Mouse (Mus musculus): ENCODE data around the gene Epha1. TPM values are rescaled to one million over a fixed set of nuclear protein-coding genes. Genes with fewer than 3 reads are reported as not detected.

Epha1 gene
- total RNA-seq, 2 experiments from 2014 or later, result 0.18 to 0.30 TPM

DNA sequence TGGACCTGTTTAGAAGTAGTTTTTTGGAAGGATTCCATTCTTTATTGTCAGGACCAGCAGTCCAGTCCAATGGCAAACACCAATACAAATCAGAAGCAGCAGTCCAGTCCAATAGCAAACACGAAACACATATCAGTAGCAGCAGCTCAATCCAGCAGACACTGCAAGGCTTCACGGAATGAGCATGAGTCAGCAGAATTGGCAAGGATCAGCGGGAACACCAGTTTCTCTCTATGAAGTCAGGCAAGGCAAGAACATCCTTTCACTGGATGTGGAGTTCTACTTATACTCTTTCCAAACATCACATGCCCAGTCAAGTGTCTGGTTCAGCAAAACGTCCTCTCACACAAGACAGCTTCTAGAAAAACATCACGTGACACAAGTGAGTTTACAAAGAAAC lies 33.1 kb downstream of the Epha1 start:
- intact Hi-C loops (cut with DNase I), result no loop called here
- peak in 1 of 2 experiments; percentile 13 for DNase-seq (ENCODE audit: low spot score in 2 of 2)

DNA sequence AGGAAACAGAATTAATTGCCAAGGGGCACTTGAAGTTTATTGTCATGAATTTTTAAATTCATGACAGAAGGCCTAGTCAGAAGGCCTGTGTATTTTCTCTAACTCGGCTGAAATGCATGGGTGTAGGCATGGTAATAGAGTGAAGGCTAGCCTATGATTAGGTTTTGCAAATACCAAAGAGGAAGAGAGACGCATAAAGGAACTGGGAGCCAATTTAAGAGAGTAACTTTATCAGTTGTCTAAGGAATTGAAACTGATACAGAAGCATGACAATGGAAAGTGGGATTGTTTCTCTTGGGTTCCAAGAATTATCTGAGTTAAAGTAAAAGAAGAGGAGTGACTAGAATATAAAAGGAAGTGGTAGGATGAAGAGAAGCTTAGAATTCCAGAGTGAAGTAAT lies 33.9 kb downstream of the Epha1 start:
- intact Hi-C loops (cut with DNase I), result no loop called here
- no peak for DNase-seq (ENCODE audit: low spot score in 2 of 2)

DNA sequence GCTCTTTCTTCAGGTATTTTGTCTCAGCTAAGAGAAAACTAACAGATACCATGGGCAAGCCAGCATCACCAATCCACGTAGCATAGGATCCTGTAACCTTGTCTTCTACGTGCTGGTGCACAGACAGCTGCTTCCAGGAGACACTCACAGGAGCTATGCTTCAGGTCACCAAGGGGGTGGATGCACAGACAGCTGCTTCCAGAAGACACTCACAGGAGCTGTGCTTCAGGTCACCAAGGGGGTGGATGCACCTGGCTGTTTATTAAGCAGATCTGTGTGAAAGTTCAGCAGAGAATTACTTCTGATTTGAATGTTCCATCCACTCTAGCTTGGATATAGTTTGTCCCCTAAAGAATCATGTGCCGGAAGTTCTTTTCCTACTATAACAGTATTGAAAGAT lies 42.1 kb downstream of the Epha1 start:
- no peak for DNase-seq (ENCODE audit: low spot score in 2 of 2)
- intact Hi-C loops (cut with DNase I), result no loop called here

DNA sequence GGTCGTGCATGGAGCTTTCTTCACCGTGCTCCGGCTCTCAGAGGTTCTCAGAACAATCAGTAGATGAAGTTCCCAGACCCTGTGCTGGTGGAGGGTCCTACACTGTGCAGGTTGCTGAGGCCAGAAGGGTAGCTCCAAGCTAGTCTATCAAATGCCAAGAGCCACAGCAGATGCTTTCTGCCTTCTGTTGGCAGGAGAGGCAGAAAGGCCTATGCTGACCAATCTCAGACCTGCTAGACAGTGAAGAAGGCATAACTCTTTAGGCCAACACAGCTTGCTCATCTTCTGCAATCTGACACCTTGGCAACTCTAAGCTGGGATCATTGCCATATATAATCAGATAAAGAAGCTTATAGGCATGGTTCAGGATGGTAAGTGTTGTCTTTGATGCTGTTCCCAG lies 42.9 kb downstream of the Epha1 start:
- intact Hi-C loops (cut with DNase I), result no loop called here
- no peak for DNase-seq (ENCODE audit: low spot score in 2 of 2)

DNA sequence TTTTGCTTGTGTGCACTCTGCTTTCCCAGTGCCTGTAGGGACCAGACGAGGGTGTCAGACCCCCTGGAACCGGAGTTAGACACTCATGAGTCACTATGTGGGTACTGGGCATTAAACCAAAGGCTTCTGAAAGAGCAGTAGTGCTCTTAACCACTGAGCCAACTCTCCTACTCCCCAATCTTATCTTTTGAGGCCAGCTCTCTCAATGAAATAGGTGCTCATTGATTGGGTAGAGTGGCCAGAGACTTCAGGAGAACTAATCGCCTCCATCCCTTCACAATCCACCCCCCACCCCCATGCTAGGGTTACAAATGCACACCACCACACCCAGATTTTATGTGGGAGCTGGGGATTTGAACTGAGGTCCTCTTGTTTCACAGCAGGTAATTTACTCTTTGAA lies 44.3 kb downstream of the Epha1 start:
- intact Hi-C loops (cut with DNase I), result loop anchor here (5.0 kb wide), 1 partner anchor 106 kb away; no protein-coding TSS in a partner anchor

DNA sequence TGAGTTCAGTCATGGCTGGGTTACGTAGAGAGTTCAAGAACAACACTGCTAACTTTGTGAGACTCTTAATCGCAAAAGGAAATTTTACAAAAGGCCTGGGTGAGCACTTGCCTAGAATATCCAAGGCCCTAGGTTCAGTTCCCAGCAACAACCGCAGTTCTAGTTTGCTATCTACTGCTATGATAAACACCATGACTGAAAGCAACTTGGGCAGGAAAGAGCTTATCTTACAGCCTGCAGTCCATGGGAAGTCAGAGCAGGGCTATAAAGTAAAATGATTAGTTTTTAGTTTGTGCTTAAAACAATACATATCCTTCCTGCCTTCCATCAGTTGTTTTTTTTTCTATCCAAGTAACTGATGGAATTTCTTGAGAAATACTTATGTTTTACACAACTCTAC lies 46.6 kb downstream of the Epha1 start:
- DNase-seq (ENCODE audit: low spot score in 2 of 2), result no peak
- intact Hi-C loops (cut with DNase I), result loop anchor here (5.0 kb wide), 1 partner anchor 104 kb away; no protein-coding TSS in a partner anchor

More for the DNA sequence above, 44.3 kb downstream of the Epha1 start:
- no peak for DNase-seq (ENCODE audit: low spot score in 2 of 2)

DNA sequence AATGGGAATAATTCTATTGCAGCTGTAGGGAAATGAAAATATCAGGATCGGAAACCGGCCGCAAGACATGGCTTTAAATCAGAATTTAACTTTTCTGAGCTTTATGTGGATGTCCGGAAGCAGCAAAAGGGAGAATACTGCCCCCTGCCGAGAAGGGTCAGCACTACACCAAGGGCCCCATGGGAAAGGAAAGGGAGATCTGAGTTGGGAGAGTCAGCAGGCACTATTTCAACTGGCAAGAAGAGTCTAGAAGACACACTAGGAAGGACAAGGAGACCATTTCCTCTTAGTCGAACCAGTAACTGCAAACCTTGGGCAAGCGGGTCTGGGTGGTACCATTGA lies 47.8 kb downstream of the Epha1 start:
- peak; percentile 83 to 88 for DNase-seq (ENCODE audit: low spot score in 2 of 2)
- intact Hi-C loops (cut with DNase I), result loop anchor here (2.0 to 5.0 kb wide), 2 partner anchors 24 to 103 kb away; partner anchors contain the start of gene Zyx

DNA sequence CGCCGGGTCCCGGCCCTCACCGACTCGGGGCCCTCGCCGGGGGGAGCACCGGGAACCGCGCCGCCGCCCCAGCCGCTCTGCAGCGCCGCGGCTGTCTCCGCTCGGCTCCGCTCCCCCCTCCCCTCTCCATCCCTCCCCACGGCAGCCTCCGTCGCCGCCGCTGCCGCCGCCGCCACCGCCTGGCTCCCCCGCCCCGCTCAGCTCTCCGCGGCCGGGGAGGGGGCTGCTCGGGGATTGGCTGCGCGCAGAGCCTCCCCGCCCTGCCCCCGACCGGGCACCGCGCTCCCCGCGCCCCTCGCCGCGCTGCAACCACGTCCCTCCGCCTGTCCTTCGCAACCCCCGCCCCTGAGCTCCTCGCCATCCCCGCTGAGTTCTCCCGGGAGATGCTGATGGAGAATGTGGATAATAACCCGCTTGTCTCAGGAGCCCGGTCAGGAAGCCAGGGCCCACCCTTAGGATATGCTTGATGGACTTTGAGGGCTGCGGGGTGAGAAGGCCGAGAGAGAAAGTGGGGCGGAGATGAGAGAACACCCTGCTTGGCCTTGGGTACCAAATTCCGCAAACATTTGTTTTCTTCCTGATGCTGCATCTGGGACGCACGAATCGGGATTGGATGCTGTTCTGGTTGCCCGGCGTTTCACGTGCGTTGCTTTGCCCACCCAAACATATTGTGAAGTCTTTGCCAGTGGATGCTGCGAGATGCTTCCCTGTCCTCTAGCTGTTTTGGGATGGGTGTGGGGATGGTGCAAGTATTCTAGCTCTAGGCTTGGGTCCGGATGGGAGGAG lies 48.4 kb downstream of the Epha1 start, which contains the start of gene Fam131b:
Fam131b (minus strand) TSS at position 162 of the 786 bp plus-strand sequence.
- DNase-seq (ENCODE audit: low spot score in 2 of 2), result peak; percentile 71 to 83
- intact Hi-C loops (cut with DNase I), result loop anchor here (2.0 to 5.0 kb wide), 3 partner anchors 24 to 263 kb away; partner anchors contain the start of gene Zyx

DNA sequence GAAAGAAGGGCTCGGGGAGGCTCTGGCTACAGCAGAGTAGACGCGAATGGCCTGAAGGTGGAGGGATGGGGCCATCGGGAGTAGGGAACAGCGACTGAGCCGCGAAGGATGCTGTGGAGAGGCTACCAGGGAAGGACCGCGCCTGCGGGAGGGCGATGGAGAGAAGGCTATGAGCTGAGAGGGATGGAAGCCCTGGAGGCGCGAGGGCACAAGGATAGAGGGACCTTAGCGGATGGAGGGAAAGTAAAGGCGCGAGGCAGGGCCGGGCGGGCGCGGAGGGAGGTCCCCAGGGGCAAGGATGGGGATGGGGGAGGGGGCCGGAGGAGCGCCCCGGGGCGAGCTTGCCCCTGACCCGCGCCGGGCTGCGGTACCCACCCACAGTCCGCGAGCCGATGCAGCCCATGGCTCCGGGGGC lies 49.0 kb downstream of the Epha1 start:
- DNase-seq (ENCODE audit: low spot score in 2 of 2), result peak in 1 of 2 experiments; percentile 51
- intact Hi-C loops (cut with DNase I), result loop anchor here (2.0 to 5.0 kb wide), 2 partner anchors 25 to 263 kb away; partner anchors contain the start of gene Zyx

DNA sequence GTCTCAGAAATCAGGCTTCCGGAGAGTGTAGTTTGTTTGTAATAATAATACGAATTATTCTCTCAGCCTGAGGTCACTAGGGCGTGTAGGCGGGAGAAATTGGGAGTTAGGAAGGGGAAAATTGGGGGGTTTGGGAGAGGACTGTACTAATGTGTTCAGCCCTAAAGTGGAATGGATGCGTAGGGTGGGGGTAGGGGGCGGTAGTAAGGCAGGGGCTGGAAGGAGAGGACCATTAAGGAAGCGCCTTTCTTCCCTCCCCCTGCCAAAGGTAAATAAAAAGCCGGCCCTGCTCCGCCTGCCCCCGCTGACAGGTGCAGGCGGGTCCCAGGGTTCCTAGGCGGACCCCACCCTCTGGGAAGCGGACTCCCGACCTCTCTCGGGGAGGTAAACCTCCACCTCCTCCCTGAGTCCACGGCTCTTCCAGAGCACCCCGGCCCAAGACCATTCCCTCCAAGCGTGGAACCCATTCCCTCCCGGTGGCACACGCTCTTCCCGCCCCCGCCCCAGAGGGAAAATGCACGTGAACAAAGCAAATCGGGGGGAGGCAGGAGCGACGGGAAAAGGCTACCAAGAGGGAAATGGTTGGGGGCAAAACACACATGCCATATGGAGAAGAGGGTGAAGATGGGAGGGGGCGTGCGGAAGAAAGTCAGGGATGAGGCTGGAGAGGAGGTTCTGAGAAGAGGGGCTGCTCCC lies 49.5 kb downstream of the Epha1 start:
- intact Hi-C loops (cut with DNase I), result loop anchor here (2.0 to 5.0 kb wide), 3 partner anchors 25 to 264 kb away; partner anchors contain the start of genes Casp2 and Zyx

DNA sequence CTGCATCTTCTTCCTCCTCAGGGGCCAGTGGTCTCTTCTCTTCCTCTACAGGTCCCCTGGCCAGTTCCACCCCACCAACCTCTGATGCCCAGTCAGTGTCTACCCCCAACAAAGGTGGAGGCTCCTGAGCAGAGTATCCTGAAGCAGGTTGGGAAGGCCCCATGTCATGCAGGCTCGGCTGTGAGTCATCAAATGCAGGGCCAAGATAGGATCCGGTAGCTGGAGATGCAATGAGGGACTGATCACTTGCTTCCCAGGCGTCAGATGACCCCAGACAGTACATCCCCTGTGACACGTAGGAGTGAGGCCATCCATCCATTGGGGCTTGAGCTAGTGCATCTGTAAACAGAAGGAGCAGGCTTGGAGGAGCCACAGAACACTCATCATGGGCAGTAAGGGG lies 54.8 kb downstream of the Epha1 start:
- intact Hi-C loops (cut with DNase I), result no loop called here
- no peak for DNase-seq (ENCODE audit: low spot score in 2 of 2)

More for the DNA sequence above, 49.5 kb downstream of the Epha1 start:
- DNase-seq (ENCODE audit: low spot score in 2 of 2), result peak in 1 of 2 experiments; percentile 55

DNA sequence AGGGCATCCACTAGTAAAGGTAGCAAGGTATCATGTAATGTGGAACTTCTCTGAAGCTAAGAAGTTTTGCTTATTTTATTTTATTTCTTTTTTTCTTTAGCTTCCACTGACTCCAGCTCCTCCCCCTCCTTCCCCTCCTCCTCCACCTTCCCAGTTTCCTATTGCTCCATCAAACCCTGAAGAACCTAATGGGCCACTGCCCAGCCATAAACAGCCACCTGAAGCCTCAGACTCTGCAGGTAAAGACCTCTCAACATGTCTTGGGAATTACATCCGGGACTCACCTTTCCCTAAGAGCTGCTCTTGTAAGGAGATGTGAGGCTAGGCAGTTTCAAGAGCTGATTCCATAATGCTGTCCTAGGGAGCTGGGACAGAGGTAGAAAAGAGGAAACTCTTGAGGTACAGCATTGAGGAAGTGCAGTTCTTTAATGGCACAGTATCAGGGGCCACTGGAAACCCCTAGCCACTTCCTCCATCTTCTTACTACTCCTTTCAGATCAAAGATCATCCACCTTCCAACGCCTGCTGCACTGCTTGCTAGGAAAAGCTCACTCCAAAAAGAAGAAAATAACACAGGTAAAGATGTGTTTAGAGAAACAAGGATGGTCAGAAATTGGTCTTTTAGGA lies 62.5 kb downstream of the Epha1 start:
- DNase-seq (ENCODE audit: low spot score in 2 of 2), result no peak
- intact Hi-C loops (cut with DNase I), result no loop called here

DNA sequence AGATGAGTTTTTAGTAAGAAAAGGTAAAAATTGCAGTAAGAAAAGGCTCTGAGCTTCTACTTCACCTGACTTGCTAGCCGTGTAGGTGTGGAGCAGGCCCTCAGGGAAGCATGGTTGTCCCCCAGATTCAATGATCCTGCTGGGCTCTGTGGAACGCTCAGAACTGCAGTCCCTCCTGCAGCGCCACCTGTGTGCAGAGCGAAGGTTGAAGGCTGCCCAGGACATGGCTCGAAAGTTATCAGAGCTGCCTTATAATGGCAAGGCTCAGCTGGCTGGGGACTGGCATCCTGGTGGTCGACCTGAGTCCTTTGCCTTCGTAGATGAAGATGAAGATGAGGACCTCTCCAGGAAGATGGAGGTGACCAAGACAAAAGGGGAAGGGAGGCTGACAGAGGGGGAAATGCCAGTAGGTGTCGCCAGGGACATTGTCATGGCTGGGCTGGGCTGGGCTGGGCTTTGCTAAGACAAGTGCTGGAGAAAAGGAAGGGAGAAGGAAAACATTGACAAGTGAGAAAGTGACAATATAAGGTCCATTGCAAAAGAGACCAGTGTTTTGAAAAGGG lies 63.2 kb downstream of the Epha1 start:
- no peak for DNase-seq (ENCODE audit: low spot score in 2 of 2)
- intact Hi-C loops (cut with DNase I), result no loop called here

Other genes with a start within 250 kb of the Epha1 start
- gene Tas2r139, start 232.3 kb downstream of the Epha1 start, total RNA-seq (2021), result not detected
- not detected for gene Tas2r144, start 157.9 kb downstream of the Epha1 start, total RNA-seq (2021)
- gene Gstk1, start 127.3 kb downstream of the Epha1 start, total RNA-seq (2021), result 10 to 100 TPM; 11.3 to 11.6 TPM
- not detected for gene Tmem139, start 111.3 kb downstream of the Epha1 start, total RNA-seq (2021)
- gene Casp2, start 108.3 kb downstream of the Epha1 start, total RNA-seq (2021), result 10 to 100 TPM; 19.3 to 30.2 TPM
- gene Clcn1, start 86.6 kb downstream of the Epha1 start, total RNA-seq (2021), result 1 to 10 TPM; 2.4 to 6.2 TPM
- 100 to 1,000 TPM; 112 to 133 TPM for gene Fam131b, start 48.6 kb downstream of the Epha1 start, total RNA-seq (2021)
- gene Zyx, start 23.6 kb downstream of the Epha1 start, total RNA-seq (2021), result 10 to 100 TPM; 49.4 to 60.8 TPM
- under 1 TPM in 1 of 2 experiments, not detected in 1; 0.48 TPM for gene Tas2r143, start 27.0 kb upstream of the Epha1 start, total RNA-seq (2021)
- gene Tas2r135, start 32.2 kb upstream of the Epha1 start, total RNA-seq (2021), result not detected
- gene Tas2r126, start 61.3 kb upstream of the Epha1 start, total RNA-seq (2021), result not detected
- not detected for gene Olfr458, start 91.9 kb upstream of the Epha1 start, total RNA-seq (2021)
- gene Olfr457, start 103.1 kb upstream of the Epha1 start, total RNA-seq (2021), result not detected
- not detected for gene Olfr456, start 113.9 kb upstream of the Epha1 start, total RNA-seq (2021)
- gene Olfr455, start 174.3 kb upstream of the Epha1 start, total RNA-seq (2021), result not detected
- not detected for gene Tcaf3, start 224.4 kb upstream of the Epha1 start, total RNA-seq (2021)